Mouse (Mus musculus): ENCODE data around the gene Brd7.

The Brd7 gene

GRCm38 (mm10) chr8:88282684-88283083 lies 79.3 kb downstream of the Brd7 start:
- no peaks in the 10 kb centered on the region for H3K36me3 ChIP-seq (ENCODE audit: insufficient read depth, low read length)
- TF ChIP-seq CTCF (conservative IDR thresholded peaks at IDR 0.05; ENCODE audit: low read length) (no peak), NANOG (IDR thresholded peaks at IDR 0.05; ENCODE audit: borderline replicate concordance, low read length) (no peak), POU5F1 (IDR thresholded peaks at IDR 0.05; ENCODE audit: borderline replicate concordance, low read length) (no peak)
- H3K27me3 ChIP-seq (ENCODE audit: insufficient read depth, low read length) = peaks cover 23% of the 10 kb centered on the region
- H3K9me3 ChIP-seq (ENCODE audit: low read length) = no peaks in the 10 kb centered on the region
- no peak overlapping the region for H3K4me3 ChIP-seq (replicated peaks; ENCODE audit: low read length)
- H3K4me1 ChIP-seq (replicated peaks; ENCODE audit: low read depth, low read length) = peaks cover 18% of the 10 kb centered on the region
